Mouse (Mus musculus): ENCODE data around the gene Agpat3. TPM values are rescaled to one million over a fixed set of nuclear protein-coding genes. Genes with fewer than 3 reads are reported as not detected.

Gene Agpat3
- polyA plus RNA-seq, 1 experiment from 2014 or later: 99.7 TPM

DNA sequence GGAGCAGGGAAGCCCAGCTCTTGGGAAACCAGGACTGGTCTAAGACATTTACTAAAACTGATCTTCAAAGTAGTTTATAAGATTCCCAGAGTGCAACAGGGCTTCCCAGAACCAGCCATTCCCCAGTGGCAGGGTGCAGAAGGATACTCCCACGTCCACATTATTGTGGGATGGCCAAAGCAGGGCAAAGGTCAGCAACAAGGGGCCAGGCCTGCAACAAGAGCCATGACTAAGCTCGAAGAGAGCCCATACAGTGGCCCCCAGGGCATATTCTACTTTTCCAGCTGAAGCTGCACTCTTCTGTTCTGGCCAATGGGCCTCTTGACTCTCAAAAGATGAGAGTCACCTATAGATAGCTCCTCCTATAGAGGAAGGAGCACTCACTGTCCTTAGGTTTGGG, 43.7 kb downstream of the Agpat3 start:
- H3K36me3 ChIP-seq: peaks cover 6% of the 10 kb centered on the region; the same call in 1 of the 2 replicates
- peaks cover 32% of the 10 kb centered on the region for H3K4me1 ChIP-seq
- no peak overlapping the region for H3K4me2 ChIP-seq (replicated peaks)
- no peak overlapping the region for H3K27ac ChIP-seq (replicated peaks)
- no peaks in the 10 kb centered on the region for H3K27me3 ChIP-seq
- H3K9me3 ChIP-seq (replicated peaks): no peaks in the 10 kb centered on the region
- no peak for ATAC-seq (ENCODE audit: insufficient number of reproducible peaks, low FRiP score, low TSS enrichment, low read depth)
- 44% methylated on average over 2 of the region's 2 CpGs for WGBS
- H3K9ac ChIP-seq: no peak overlapping the region
- H3K4me3 ChIP-seq (replicated peaks): no peak overlapping the region

DNA sequence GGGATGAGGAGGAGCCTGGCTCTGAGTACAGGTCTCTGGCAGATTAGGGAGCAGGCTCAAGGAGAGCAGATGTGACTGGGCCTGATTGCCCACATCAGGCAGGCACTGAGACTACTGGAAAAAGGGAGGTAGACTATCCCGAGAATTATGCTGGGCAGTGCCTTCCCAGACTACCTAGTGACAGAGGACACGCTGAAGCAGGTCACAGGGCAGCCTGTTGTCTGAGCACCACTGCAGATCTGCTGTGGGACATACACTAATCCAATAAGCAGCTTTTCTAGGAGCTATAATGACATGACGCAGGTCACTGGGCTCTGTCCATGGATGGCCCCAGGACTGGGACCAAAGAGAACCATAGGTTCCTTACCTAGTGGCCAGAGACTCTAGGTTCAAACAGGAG, 44.9 kb downstream of the Agpat3 start:
- Histone ChIP-seq H3K4me1 (peaks cover 24% of the 10 kb centered on the region), H3K27me3 (no peaks in the 10 kb centered on the region), H3K9me3 (replicated peaks) (no peaks in the 10 kb centered on the region), H3K36me3 (peaks cover 6% of the 10 kb centered on the region; the same call in 1 of the 2 replicates), H3K27ac (replicated peaks) (no peak overlapping the region), H3K9ac (no peak overlapping the region), H3K4me3 (replicated peaks) (no peak overlapping the region), H3K4me2 (replicated peaks) (no peak overlapping the region)
- 81% methylated on average over 3 of the region's 3 CpGs for WGBS
- no peak for ATAC-seq (ENCODE audit: insufficient number of reproducible peaks, low FRiP score, low TSS enrichment, low read depth)

DNA sequence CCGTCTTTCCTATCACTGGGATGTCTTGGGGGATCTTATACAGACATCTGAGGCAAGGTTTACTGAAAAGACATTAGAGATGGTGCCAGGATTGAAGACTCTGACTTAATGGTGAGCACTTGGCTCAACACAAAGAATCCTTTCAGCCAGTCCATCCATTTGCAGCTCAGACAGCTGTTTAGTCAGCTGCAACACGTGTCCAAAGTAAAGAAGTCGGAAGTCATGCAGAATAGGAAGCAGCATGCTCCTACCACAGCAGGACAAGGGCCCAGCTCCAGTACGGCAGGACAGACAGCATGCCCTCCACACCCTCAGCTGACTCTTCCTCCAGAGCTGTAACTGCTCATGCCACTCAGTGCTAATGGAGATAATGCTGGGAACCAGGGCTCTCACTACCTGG, 46.3 kb downstream of the Agpat3 start:
- H3K4me1 ChIP-seq: 0 out of 2 replicates have a peak, but pooled peaks cover 11% of the 10 kb centered on the region
- H3K9ac ChIP-seq: no peak overlapping the region
- H3K27ac ChIP-seq (replicated peaks): 0 out of 2 replicates have a peak overlapping the region, but pooled peaks have one; percentile 35
- H3K9me3 ChIP-seq (replicated peaks): no peaks in the 10 kb centered on the region
- H3K27me3 ChIP-seq: no peaks in the 10 kb centered on the region
- H3K36me3 ChIP-seq: 0 out of 2 replicates have a peak, but pooled peaks cover 5% of the 10 kb centered on the region
- no peak overlapping the region for H3K4me2 ChIP-seq (replicated peaks)
- WGBS: 56% methylated on average over 4 of the region's 4 CpGs
- ATAC-seq (ENCODE audit: insufficient number of reproducible peaks, low FRiP score, low TSS enrichment, low read depth): no peak
- H3K4me3 ChIP-seq (replicated peaks): no peak overlapping the region

GRCm38 (mm10) chr10:78304996-78305395, 47.3 kb downstream of the Agpat3 start:
- Histone ChIP-seq H3K4me1 (0 out of 2 replicates have a peak, but pooled peaks cover 7% of the 10 kb centered on the region), H3K4me2 (replicated peaks) (no peak overlapping the region), H3K9me3 (replicated peaks) (no peaks in the 10 kb centered on the region), H3K36me3 (0 out of 2 replicates have a peak, but pooled peaks cover 5% of the 10 kb centered on the region), H3K9ac (no peak overlapping the region), H3K27me3 (no peaks in the 10 kb centered on the region), H3K27ac (replicated peaks) (0 out of 2 replicates have a peak overlapping the region, but pooled peaks have one; percentile 35), H3K4me3 (replicated peaks) (no peak overlapping the region)
- 40% methylated on average over 3 of the region's 3 CpGs for WGBS
- peak; percentile 48; the same call in 1 of the 2 replicates for ATAC-seq (ENCODE audit: insufficient number of reproducible peaks, low FRiP score, low TSS enrichment, low read depth)

DNA sequence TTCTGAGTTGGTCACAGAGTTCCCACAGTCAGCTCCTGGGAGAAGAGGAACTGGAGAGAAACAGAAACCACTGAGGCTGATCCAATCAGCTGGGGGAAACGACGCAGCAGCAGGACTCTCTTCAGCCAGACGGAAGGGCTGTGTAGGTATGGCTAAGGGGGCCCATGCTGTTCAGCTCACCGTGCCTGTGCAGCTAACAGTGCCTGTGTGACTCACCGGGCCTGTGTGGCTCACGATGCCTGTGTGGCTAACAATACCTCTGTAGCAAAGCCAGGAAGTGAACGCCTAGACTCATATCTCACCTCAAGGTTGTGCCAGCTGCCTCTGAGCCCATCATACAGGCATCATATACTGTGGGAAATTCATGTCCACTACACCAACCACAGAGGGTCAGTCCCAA, 48.6 kb downstream of the Agpat3 start:
- no peak for ATAC-seq (ENCODE audit: insufficient number of reproducible peaks, low FRiP score, low TSS enrichment, low read depth)
- 76% methylated on average over 7 of the region's 7 CpGs for WGBS
- Histone ChIP-seq H3K4me2 (replicated peaks) (no peak overlapping the region), H3K9me3 (replicated peaks) (no peaks in the 10 kb centered on the region), H3K27me3 (no peaks in the 10 kb centered on the region), H3K4me1 (peaks cover 10% of the 10 kb centered on the region), H3K9ac (no peak overlapping the region), H3K27ac (replicated peaks) (no peak overlapping the region), H3K36me3 (0 out of 2 replicates have a peak, but pooled peaks cover 5% of the 10 kb centered on the region), H3K4me3 (replicated peaks) (no peak overlapping the region)

GRCm38 (mm10) chr10:78300061-78300460, 52.2 kb downstream of the Agpat3 start:
- WGBS: 83% methylated on average over 4 of the region's 4 CpGs
- no peak overlapping the region for H3K4me3 ChIP-seq (replicated peaks)
- no peak for ATAC-seq (ENCODE audit: insufficient number of reproducible peaks, low FRiP score, low TSS enrichment, low read depth)
- 0 out of 2 replicates have a peak, but pooled peaks cover 2% of the 10 kb centered on the region for H3K36me3 ChIP-seq
- H3K27me3 ChIP-seq: no peaks in the 10 kb centered on the region
- H3K27ac ChIP-seq (replicated peaks): no peak overlapping the region
- no peaks in the 10 kb centered on the region for H3K9me3 ChIP-seq (replicated peaks)
- peaks cover 26% of the 10 kb centered on the region for H3K4me1 ChIP-seq
- no peak overlapping the region for H3K4me2 ChIP-seq (replicated peaks)
- H3K9ac ChIP-seq: no peak overlapping the region

DNA sequence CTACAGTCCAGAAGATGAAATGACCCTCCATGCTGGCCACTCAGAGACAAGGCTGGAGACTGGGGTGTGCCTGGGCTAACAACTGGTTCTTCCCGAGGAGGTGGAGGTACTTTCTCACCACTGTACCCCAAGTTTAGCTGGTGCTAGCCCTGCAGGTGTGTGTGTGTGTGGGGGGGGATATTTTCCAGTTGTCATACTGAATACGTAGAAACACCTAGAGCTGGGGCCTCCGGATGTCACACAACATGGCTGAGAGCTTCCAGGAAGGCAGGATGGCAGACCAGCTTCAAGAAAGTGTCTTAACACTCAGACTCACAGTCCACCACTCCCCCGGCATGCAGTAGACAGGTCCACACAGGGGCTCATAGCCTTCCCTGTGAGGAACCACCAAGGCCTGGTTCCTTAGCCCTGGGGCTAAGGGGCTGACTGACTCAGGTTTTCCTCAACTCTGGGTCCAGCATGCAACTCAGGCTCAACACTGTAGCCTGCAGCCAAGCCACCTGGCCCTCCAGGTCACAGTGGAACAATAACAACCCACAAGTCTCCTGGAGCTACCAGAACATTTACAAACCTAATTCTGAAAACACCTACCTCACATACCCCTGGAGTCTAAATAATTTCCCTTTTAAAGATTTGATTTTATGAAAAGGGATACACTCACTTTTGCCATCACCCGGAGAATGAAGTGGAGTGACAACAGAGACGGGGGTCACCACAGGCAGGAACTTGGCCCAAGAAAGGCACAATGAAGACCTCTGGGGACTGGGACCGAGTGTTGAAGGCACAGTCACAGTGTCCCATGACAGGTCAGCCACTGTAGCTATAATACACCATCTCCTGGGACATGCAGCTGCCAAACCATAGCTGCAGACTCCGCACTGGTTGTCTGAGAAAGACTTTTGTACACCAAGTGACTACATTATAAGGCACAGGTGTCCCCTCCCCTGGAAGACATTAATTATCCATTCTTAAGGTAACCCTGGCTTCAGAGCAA, 53.3 kb downstream of the Agpat3 start:
- WGBS: 85% methylated on average over 8 of the region's 8 CpGs
- no peak overlapping the region for H3K9ac ChIP-seq

DNA sequence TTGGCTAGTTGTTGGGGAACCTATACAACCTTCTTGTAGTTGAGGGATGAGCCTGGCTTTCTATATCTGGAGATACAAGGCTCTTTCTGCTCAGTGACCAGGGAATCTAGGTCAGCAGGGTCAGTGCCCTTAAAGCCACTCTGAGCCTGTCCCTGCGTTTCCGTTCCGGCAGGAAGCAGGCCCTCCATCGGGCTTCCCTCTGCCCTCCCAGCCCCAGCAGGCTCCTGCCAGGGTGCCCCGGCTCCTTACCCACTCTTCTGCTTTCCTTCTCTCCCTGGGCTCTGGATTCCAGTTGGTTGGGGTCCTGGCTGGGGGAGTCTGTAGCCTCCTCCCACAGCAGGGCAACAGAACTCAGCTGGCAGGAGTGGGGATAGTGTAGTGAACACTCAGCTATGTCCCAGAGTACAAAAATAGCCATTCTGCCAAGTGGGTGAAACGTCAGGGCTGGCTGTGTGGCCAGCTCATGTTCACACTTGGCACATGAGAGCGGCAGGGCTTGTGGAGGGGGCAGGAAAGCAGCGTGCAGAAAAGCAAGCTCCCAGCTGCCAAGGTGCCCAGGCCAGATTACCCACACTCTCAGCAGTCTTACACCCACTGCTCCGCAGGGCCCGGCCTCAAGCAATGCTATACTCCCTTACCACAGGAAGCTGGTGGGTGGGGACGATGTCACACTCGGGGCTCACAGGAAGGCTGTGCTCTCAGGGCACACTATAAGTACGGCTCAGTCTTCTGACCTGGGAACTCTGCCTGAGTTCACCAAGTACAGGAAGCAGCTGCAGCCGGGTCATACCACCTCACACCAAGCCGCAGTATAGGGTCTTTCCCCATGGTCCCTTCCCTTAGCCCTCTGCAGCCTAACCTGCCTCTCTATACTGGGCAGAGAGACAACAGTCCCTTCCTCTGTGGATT, 54.5 kb downstream of the Agpat3 start:
- Histone ChIP-seq H3K4me3 (replicated peaks) (no peak overlapping the region), H3K9me3 (replicated peaks) (no peaks in the 10 kb centered on the region), H3K27me3 (no peaks in the 10 kb centered on the region), H3K4me2 (replicated peaks) (peak overlapping the region; percentile 31), H3K9ac (no peak overlapping the region), H3K27ac (replicated peaks) (peak overlapping the region; percentile 91), H3K4me1 (peaks cover 35% of the 10 kb centered on the region), H3K36me3 (0 out of 2 replicates have a peak, but pooled peaks cover 2% of the 10 kb centered on the region)
- 29% methylated on average over 15 of the region's 15 CpGs for WGBS
- ATAC-seq (ENCODE audit: insufficient number of reproducible peaks, low FRiP score, low TSS enrichment, low read depth): peak; percentile 89

More for the DNA sequence above, 53.3 kb downstream of the Agpat3 start:
- H3K27me3 ChIP-seq: no peaks in the 10 kb centered on the region
- H3K4me3 ChIP-seq (replicated peaks): no peak overlapping the region
- peak overlapping the region; percentile 91 for H3K27ac ChIP-seq (replicated peaks)
- H3K4me2 ChIP-seq (replicated peaks): no peak overlapping the region
- peaks cover 34% of the 10 kb centered on the region for H3K4me1 ChIP-seq
- 0 out of 2 replicates have a peak, but pooled peaks cover 2% of the 10 kb centered on the region for H3K36me3 ChIP-seq
- no peaks in the 10 kb centered on the region for H3K9me3 ChIP-seq (replicated peaks)
- ATAC-seq (ENCODE audit: insufficient number of reproducible peaks, low FRiP score, low TSS enrichment, low read depth): no peak

DNA sequence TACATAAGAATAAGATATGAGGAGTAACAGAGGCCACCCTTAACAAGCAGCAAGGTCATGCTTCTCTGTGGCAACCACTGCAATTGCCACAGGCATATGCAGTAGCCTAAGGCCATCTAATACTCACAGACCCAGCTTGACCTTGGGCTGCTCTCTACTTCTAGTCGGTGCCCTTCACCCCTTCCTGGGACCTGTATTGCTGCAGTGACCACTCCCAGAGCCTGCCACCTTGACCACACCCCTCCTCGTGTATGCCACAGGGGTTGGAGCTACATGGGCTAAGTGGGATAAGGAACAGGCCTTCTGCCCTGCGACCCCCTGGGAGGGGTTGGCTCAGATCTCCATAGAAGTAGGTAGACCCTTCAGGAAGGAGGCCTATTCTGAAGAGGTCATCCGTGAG, 55.3 kb downstream of the Agpat3 start:
- Histone ChIP-seq H3K27me3 (no peaks in the 10 kb centered on the region), H3K4me2 (replicated peaks) (0 out of 2 replicates have a peak overlapping the region, but pooled peaks have one; percentile 31), H3K4me1 (peaks cover 35% of the 10 kb centered on the region), H3K36me3 (0 out of 2 replicates have a peak, but pooled peaks cover under 1% of the 10 kb centered on the region), H3K27ac (replicated peaks) (peak overlapping the region; percentile 91), H3K9me3 (replicated peaks) (no peaks in the 10 kb centered on the region), H3K9ac (no peak overlapping the region), H3K4me3 (replicated peaks) (no peak overlapping the region)
- ATAC-seq (ENCODE audit: insufficient number of reproducible peaks, low FRiP score, low TSS enrichment, low read depth): no peak
- WGBS: 67% methylated on average over 4 of the region's 4 CpGs

- no peak overlapping the region for H3K27ac ChIP-seq (replicated peaks)
- peaks cover 41% of the 10 kb centered on the region for H3K4me1 ChIP-seq
- H3K27me3 ChIP-seq: no peaks in the 10 kb centered on the region
- 82% methylated on average over 5 of the region's 5 CpGs for WGBS
- no peak overlapping the region for H3K4me3 ChIP-seq (replicated peaks)
- no peaks in the 10 kb centered on the region for H3K9me3 ChIP-seq (replicated peaks)
- no peak overlapping the region for H3K4me2 ChIP-seq (replicated peaks)
- H3K9ac ChIP-seq: no peak overlapping the region
- no peaks in the 10 kb centered on the region for H3K36me3 ChIP-seq
- no peak for ATAC-seq (ENCODE audit: insufficient number of reproducible peaks, low FRiP score, low TSS enrichment, low read depth)
Measured at GRCm38 (mm10) chr10:78296371-78296770, 55.9 kb downstream of the Agpat3 start.
